9 mouse cellular contexts compared by ENCODE assay signal in genomic region chr5:149264405-149264804, GRCm38 (mm10). TPM values are rescaled to one million over a fixed set of nuclear protein-coding genes. Genes with fewer than 3 reads are reported as not detected.
DNase-seq lines count a peak whose midpoint lies in the region; ATAC-seq and TF ChIP-seq lines count a peak whose summit lies in the region.
"Had no signal": no experiment of that assay in that cellular context is flagged by ENCODE, and none has a peak within 500 bp of the region (broad histone marks: within the 10 kb centered on the region; RNA-seq: fewer than 3 reads in every experiment).

TSS of gene Alox5ap (plus strand) at chr5:149264767.

- H3K27ac ChIP-seq in hindbrain, embryonic 13.5 days, result no peak within 1 kb of the TSS
- no peak within 1 kb of the TSS for H3K27ac ChIP-seq in hindbrain, postnatal 0 days
- H3K27ac ChIP-seq in thymus, adult 2 months (ENCODE audit: control insufficient read depth, insufficient read depth, low read length), result 0 out of 2 replicates have a peak within 1 kb of the TSS, but pooled peaks have one; percentile 1
- H3K27ac ChIP-seq in intestine, embryonic 16.5 days (ENCODE audit: low read length), result no peak within 1 kb of the TSS
- no peak within 1 kb of the TSS for H3K27ac ChIP-seq in small intestine, adult 2 months (ENCODE audit: insufficient read depth, low read depth, low read length)

- no peak for TF ChIP-seq POLR2A in thymus, adult 2 months (IDR thresholded peaks at IDR 0.05; ENCODE audit: control insufficient read depth, extremely low read depth, insufficient read depth, low read length, poor library complexity)
- TF ChIP-seq POLR2A in small intestine, adult 2 months (IDR thresholded peaks at IDR 0.05; ENCODE audit: low read depth, low read length), result no peak

- no peak within 1 kb of the TSS for H3K9ac ChIP-seq in hindbrain, embryonic 13.5 days
- no peak within 1 kb of the TSS for H3K9ac ChIP-seq in hindbrain, postnatal 0 days (replicated peaks; ENCODE audit: low read length)
- no peak within 1 kb of the TSS for H3K9ac ChIP-seq in intestine, embryonic 16.5 days (ENCODE audit: low read depth, low read length)

- H3K4me1 ChIP-seq in hindbrain, embryonic 13.5 days (replicated peaks), result peaks cover 4% of the 10 kb centered on the region
- no peaks in the 10 kb centered on the region for H3K4me1 ChIP-seq in hindbrain, postnatal 0 days (ENCODE audit: insufficient read depth, low read length)
- peaks cover 27% of the 10 kb centered on the region for H3K4me1 ChIP-seq in thymus, adult 2 months (replicated peaks; ENCODE audit: control insufficient read depth, insufficient read depth, low read length)
- H3K4me1 ChIP-seq in intestine, embryonic 16.5 days (ENCODE audit: control insufficient read depth, insufficient read depth, low read length), result no peaks in the 10 kb centered on the region
- H3K4me1 ChIP-seq in small intestine, adult 2 months (ENCODE audit: control insufficient read depth, insufficient read depth, insufficient read length, low read length), result no peaks in the 10 kb centered on the region

- no peak for ATAC-seq in hindbrain, embryonic 13.5 days (ENCODE audit: low FRiP score)
- no peak for ATAC-seq in hindbrain, postnatal 0 days
- ATAC-seq in intestine, embryonic 16.5 days, result no peak
- ATAC-seq in CD4-positive, CD25-positive, alpha-beta regulatory T cell, adult 4 months, result no peak
- ATAC-seq: Patski had no signal

- H3K4me3 ChIP-seq in hindbrain, embryonic 13.5 days, result no peak within 1 kb of the TSS
- no peak within 1 kb of the TSS for H3K4me3 ChIP-seq in hindbrain, postnatal 0 days (ENCODE audit: low read length)
- 0 out of 2 replicates have a peak within 1 kb of the TSS, but pooled peaks have one; percentile 1 for H3K4me3 ChIP-seq in thymus, adult 2 months (ENCODE audit: control insufficient read depth, insufficient read depth, low read length)
- no peak within 1 kb of the TSS for H3K4me3 ChIP-seq in intestine, embryonic 16.5 days (ENCODE audit: low read length)
- H3K4me3 ChIP-seq in small intestine, adult 2 months (ENCODE audit: low read depth, low read length), result peak within 1 kb of the TSS; percentile 19

- 65% methylated on average over 4 of the region's 4 CpGs for WGBS in hindbrain, embryonic 13.5 days
- WGBS in hindbrain, postnatal 0 days, result 53% methylated on average over 4 of the region's 4 CpGs
- WGBS in thymus, adult 2 months, result 14% methylated on average over 4 of the region's 4 CpGs
- 55% methylated on average over 4 of the region's 4 CpGs for WGBS in intestine, embryonic 16.5 days
- WGBS in small intestine, adult 2 months, result 52% methylated on average over 4 of the region's 4 CpGs

- H3K36me3 ChIP-seq in hindbrain, embryonic 13.5 days, result no peaks in the 10 kb centered on the region
- H3K36me3 ChIP-seq in hindbrain, postnatal 0 days (ENCODE audit: insufficient read depth, low read length), result no peaks in the 10 kb centered on the region
- H3K36me3 ChIP-seq in thymus, adult 2 months (ENCODE audit: control insufficient read depth, insufficient read depth, low read length), result no peaks in the 10 kb centered on the region
- H3K36me3 ChIP-seq in intestine, embryonic 16.5 days (ENCODE audit: control insufficient read depth, insufficient read depth, low read length), result no peaks in the 10 kb centered on the region
- no peaks in the 10 kb centered on the region for H3K36me3 ChIP-seq in small intestine, adult 2 months (ENCODE audit: control insufficient read depth, insufficient read depth, low read length)

- H3K27me3 ChIP-seq in hindbrain, embryonic 13.5 days, result peaks cover 5% of the 10 kb centered on the region; the same call in 1 of the 2 replicates
- H3K27me3 ChIP-seq in hindbrain, postnatal 0 days (ENCODE audit: insufficient read depth, low read length), result no peaks in the 10 kb centered on the region
- no peaks in the 10 kb centered on the region for H3K27me3 ChIP-seq in thymus, adult 2 months (ENCODE audit: control insufficient read depth, insufficient read depth, low read length)
- no peaks in the 10 kb centered on the region for H3K27me3 ChIP-seq in intestine, embryonic 16.5 days (replicated peaks; ENCODE audit: control insufficient read depth, insufficient read depth, low read length)
- no peaks in the 10 kb centered on the region for H3K27me3 ChIP-seq in small intestine, adult 2 months (ENCODE audit: control insufficient read depth, insufficient read depth, low read length)
- H3K27me3 ChIP-seq: Patski had no signal

- H3K4me2 ChIP-seq in hindbrain, embryonic 13.5 days, result no peak within 1 kb of the TSS
- no peak within 1 kb of the TSS for H3K4me2 ChIP-seq in hindbrain, postnatal 0 days (ENCODE audit: low read depth, low read length)
- no peak within 1 kb of the TSS for H3K4me2 ChIP-seq in intestine, embryonic 16.5 days (ENCODE audit: low read depth, low read length)

- H3K9me3 ChIP-seq in hindbrain, embryonic 13.5 days, result peaks cover 4% of the 10 kb centered on the region; the same call in 1 of the 2 replicates
- no peaks in the 10 kb centered on the region for H3K9me3 ChIP-seq in hindbrain, postnatal 0 days (ENCODE audit: low read length)
- H3K9me3 ChIP-seq in intestine, embryonic 16.5 days (ENCODE audit: control insufficient read depth, low read length), result peaks cover 3% of the 10 kb centered on the region; the same call in 1 of the 2 replicates

- DNase-seq in hindbrain, postnatal 0 days (ENCODE audit: low spot score), result no peak
- no peak for DNase-seq in thymus, adult 2 months
- no peak for DNase-seq in thymus, postnatal 4 days
- DNase-seq in gastrocnemius, postnatal 25 days, result no peak

- no peak for TF ChIP-seq CTCF in hindbrain, postnatal 0 days (IDR thresholded peaks at IDR 0.05; ENCODE audit: low read depth)
- no peak for TF ChIP-seq CTCF in thymus, adult 2 months (IDR thresholded peaks at IDR 0.05; ENCODE audit: borderline replicate concordance, control insufficient read depth, extremely low read depth, insufficient read depth, low read length, poor library complexity)
- TF ChIP-seq CTCF in small intestine, adult 2 months (IDR thresholded peaks at IDR 0.05; ENCODE audit: extremely low read depth, insufficient read length, insufficient replicate concordance, low read depth, low read length), result no peak

RNA-seq across cellular contexts. Expression of gene Alox5ap, which starts in this region (rescaled TPM):
- polyA plus RNA-seq in hindbrain, embryonic 13.5 days (2015; fragmentation: Nextera tagmentation; extraction: Ambion mirVana), result 9.0 and 11.2 TPM in 2 replicates
- 5.7 and 6.6 TPM in 2 replicates for total RNA-seq in hindbrain, postnatal 0 days (2014; rRNA removed)
- polyA plus RNA-seq in hindbrain, postnatal 0 days (2015; fragmentation: Nextera tagmentation; extraction: Ambion mirVana), result 10.7 and 14.4 TPM in 2 replicates
- 31.6 and 50.1 TPM in 2 replicates for polyA plus RNA-seq in thymus, adult 2 months (2012; rRNA removed)
- 11.2 and 11.4 TPM in 2 replicates for polyA plus RNA-seq in intestine, embryonic 16.5 days (2015; fragmentation: Nextera tagmentation; extraction: Ambion mirVana)
- 12.3 and 21.8 TPM in 2 replicates for polyA plus RNA-seq in small intestine, adult 2 months (2012; rRNA removed)
- polyA plus RNA-seq in CD4-positive, CD25-positive, alpha-beta regulatory T cell, adult 4 months (2017; shearing (Covaris generic)), result 1 to 10 TPM; 2.1 to 2.5 TPM
- total RNA-seq in gastrocnemius, postnatal 25 days (2021), result 10 to 100 TPM in 1 of 2 experiments, 1 to 10 TPM in 1; 6.2 to 11.0 TPM

Comparison
In these comparisons a context has a peak if more than half of its experiments do, and no peak if none do; other contexts are left out.
1. H3K4me3 ChIP-seq: peak in thymus, adult 2 months (single experiment) and small intestine, adult 2 months (single experiment); none in hindbrain, embryonic 13.5 days (single experiment), hindbrain, postnatal 0 days (single experiment) and intestine, embryonic 16.5 days (single experiment).